Mouse (Mus musculus) ovary, postnatal 36 days (tissue): Measurements from ENCODE around the gene Elp1.

ENCODE experiments used
- DNase-seq: peaks from one replicate; pipeline ENCODE4 v3.0.0; 2022; ENCODE audit warnings: low spot score, mixed read lengths

The Elp1 gene

DNA sequence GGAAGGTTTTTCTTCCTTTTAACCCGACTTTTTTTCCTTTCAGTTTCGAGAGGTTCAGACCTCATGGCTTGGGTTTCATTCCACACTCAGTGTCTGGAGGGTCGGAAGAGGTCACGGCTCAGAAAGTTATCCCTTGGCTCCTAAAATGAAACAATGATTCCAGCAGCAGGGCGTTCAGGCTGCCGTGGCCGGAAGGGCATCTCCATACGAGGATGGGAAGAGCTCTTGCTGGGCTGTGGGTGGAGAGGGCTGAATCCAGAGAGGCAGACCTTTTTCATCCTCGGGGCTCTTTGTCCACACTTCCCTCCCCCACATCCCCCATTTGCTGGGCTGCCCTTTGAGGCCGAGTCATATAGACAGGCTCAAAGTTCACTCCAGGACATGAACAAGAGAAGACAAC lies 99.9 kb downstream of the Elp1 start:
- DNase-seq, result no peak
